Mouse (Mus musculus) embryo, embryonic 10 days (tissue): Measurements from ENCODE around the gene Scamp3.

Experiments used
- DNase-seq: peaks from one replicate; pipeline ENCODE4 v3.0.0-alpha.2; 2015; ENCODE audit warnings: low spot score

The Scamp3 gene

GRCm38 (mm10) chr3:89226361-89226760, 49.1 kb downstream of the Scamp3 start:
- peak; percentile 54 for DNase-seq

- peak; percentile 19 for DNase-seq
These were observed 49.6 kb downstream of the Scamp3 start, which contains the start of gene Mtx1 for GRCm38 (mm10) chr3:89226900-89227299. Gene Mtx1 (minus strand): TSS chr3:89227088.

- DNase-seq = peak; percentile 99
These were observed 50.3 kb downstream of the Scamp3 start for GRCm38 (mm10) chr3:89227307-89228179.

- DNase-seq = peak; percentile 96
These were observed 50.9 kb downstream of the Scamp3 start for GRCm38 (mm10) chr3:89228180-89228549.

- no peak for DNase-seq
These were observed 51.6 kb downstream of the Scamp3 start, which contains the start of gene Muc1 for GRCm38 (mm10) chr3:89228836-89229235. Gene Muc1 (plus strand): TSS chr3:89229057.

GRCm38 (mm10) chr3:89229276-89229675, 52.0 kb downstream of the Scamp3 start:
- no peak for DNase-seq

GRCm38 (mm10) chr3:89230561-89230960, 53.3 kb downstream of the Scamp3 start:
- DNase-seq = no peak

GRCm38 (mm10) chr3:89231345-89231744, 54.1 kb downstream of the Scamp3 start:
- DNase-seq = no peak

GRCm38 (mm10) chr3:89231772-89232275, 54.6 kb downstream of the Scamp3 start:
- DNase-seq = no peak
